Mouse (Mus musculus) E14TG2a.4 (cell line): ENCODE measurements around the gene 4930558K02Rik.

Experiments used
- CTCF ChIP-seq: conservative IDR thresholded peaks from 2 replicates; pipeline ENCODE4 v1.5.1; 2014; ENCODE audit warnings: low read length
- POU5F1 ChIP-seq: IDR thresholded peaks from 2 replicates; pipeline ENCODE4 v1.6.1; 2014; ENCODE audit warnings: low read length, borderline replicate concordance

DNA sequence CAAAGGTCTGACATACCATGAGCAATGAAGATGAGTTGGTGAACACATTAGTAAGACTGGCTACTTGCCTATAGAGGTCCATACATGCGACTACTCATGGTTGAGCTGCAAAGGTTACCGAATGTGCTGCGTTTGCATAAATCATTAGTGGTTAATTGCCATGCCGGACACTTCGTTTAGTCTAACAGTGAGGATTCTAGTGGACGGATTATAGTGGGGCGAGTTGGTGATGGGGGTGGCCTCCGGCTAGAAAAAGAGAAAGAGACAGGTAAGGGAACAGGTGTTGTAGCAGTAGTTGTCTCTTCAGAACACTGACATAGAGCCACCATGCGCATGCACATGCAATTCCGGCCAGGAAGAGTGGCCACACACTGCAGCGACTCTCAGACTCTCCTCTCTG is 12.4 kb upstream of the 4930558K02Rik start:
- TF ChIP-seq CTCF, result no peak
- TF ChIP-seq POU5F1, result no peak
